Mouse (Mus musculus) natural killer cell, adult 2 months (primary cell): Measurements from ENCODE around the gene Slc39a9.

Source experiments
- DNase-seq, 2 experiments: peaks; one replicate each; pipeline ENCODE4 v3.0.0; 2022; ENCODE audit warnings: low spot score in 2 of 2

The Slc39a9 gene

GRCm38 (mm10) chr12:80643693-80644505, at the start of gene Slc39a9, which contains the start of gene Erh:
Gene Slc39a9 (plus strand): TSS chr12:80643883.
Gene Erh (minus strand): TSS chr12:80644341.
- peak; percentile 93 to 94 for DNase-seq

DNA sequence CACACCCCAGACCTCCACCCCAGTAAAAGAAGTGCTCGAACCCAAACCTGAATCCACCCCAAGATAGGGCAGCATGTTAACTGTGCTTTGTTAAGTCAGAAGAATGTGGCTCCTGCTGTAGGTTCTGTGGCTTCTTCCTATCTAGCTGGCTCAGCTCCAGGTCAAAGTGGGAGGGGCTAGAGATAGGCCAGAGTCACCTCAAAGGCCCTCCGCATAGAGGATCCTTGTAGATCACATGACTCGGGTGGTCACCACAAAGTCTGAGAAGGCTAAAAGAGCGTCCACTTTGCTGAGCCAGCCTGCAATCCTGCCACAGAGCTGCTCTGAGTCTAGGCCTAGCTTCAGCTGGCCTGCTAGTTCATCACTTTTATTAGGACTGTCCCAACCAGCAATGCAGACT, 49.5 kb upstream of the Slc39a9 start:
- no peak for DNase-seq

- DNase-seq = no peak
Measured at GRCm38 (mm10) chr12:80594781-80595180, 48.9 kb upstream of the Slc39a9 start.

GRCm38 (mm10) chr12:80595566-80595965, 48.1 kb upstream of the Slc39a9 start:
- DNase-seq = no peak

- no peak for DNase-seq
Measured at GRCm38 (mm10) chr12:80595968-80596367, 47.7 kb upstream of the Slc39a9 start.

- no peak for DNase-seq
Measured at GRCm38 (mm10) chr12:80598236-80598635, 45.4 kb upstream of the Slc39a9 start.

DNA sequence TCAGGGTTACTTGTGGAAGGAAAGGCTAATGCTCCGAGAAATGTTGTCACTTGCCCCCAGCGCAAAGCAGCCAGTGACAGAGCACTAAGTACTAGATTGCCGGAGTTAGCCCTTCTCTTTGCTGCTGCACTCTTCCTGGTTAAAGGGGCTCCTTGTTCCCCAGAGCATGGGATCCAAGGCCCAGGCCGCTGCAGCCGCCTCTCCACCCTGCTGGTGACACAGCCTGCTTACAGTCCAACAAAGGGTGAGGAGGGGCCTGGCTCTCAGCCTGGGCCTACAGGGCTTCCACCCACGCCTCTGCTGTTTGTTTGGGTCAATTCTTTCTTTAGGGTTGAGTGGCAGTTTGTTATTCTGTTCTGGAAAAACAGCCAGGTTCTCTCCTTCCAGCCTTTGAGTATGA, 44.9 kb upstream of the Slc39a9 start:
- DNase-seq = no peak

- no peak for DNase-seq
Measured at GRCm38 (mm10) chr12:80601597-80602269, 42.0 kb upstream of the Slc39a9 start.

DNA sequence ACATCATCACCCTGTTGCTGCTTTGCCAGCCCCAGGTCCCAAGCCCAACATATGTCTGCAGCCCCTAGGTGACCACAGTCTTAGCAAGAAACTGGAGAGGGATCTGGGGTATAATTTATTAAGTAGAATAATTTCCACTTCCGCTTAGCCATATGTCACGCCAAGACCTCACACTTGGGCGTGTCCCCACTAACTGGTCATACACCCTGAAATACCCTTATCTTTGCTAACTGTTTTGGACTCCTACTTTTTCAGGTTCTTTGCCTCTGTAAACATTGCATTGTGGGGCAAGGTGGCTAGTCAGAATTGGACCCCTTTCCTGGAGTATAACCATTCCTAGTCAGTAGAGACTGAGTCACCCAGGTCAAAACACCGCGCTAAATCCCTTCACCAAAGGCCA, 41.3 kb upstream of the Slc39a9 start:
- DNase-seq = no peak

GRCm38 (mm10) chr12:80603566-80603965, 40.1 kb upstream of the Slc39a9 start:
- DNase-seq = no peak

DNA sequence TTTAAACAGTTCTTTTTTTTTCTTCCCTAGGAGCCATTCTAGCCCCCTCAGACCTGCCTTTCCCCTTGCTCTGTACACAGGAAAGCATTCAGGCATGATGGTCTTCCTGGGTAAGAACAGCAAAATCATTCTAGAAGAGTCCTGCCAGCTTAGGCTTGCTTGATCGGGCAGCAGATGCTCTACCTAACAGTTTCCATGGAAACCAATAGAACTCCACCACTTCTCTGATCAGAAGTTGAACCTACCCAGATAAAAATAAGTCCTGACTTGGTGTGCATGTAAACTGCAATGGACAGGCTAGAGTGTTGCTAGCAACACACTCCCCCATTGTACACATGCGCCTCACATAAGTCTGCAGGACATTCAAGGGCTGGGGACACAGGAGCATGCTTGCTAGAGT, 39.5 kb upstream of the Slc39a9 start:
- DNase-seq = no peak

GRCm38 (mm10) chr12:80608576-80608975, 35.1 kb upstream of the Slc39a9 start:
- no peak for DNase-seq

DNA sequence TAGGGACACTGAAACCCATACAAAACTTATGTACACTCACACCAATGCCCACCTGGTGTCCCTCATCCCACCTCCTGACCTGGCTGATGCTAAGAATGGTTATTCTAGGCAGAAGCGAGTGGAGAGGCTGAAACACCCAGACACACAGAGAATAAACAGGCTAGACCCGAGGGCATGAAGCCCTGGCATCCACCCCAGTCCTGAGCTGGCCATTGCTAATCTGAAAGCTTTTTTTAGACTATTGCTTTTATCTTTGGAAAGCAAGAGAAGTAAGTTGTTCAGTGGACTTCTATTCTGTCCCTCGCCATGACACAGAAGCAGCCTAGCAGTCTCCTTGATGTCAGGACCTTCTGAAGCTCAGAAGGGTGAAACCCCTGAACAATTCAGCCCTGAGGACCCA, 33.8 kb upstream of the Slc39a9 start:
- DNase-seq = no peak

GRCm38 (mm10) chr12:80612113-80612791, 31.4 kb upstream of the Slc39a9 start:
- no peak for DNase-seq

- no peak for DNase-seq
Measured at GRCm38 (mm10) chr12:80615371-80616257, 28.1 kb upstream of the Slc39a9 start.

DNA sequence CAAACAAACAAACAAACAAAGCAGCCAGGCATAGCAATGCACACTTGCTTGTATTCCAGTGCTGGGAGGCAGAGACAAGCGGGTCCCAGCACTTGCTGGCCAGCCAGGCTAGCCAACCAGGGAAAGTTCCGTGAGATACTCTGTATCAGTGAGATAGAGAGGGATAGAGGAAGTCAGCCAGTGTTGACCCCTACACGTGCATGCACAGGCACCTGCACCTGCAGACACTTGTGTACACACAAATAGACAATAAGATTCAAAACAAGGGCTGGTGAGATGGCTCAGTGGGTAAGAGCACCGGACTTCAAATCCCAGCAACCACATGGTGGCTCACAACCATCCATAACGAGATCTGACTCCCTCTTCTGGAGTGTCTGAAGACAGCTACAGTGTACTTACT, 23.2 kb upstream of the Slc39a9 start:
- no peak for DNase-seq

GRCm38 (mm10) chr12:80631790-80632189, 11.9 kb upstream of the Slc39a9 start:
- DNase-seq = no peak

DNA sequence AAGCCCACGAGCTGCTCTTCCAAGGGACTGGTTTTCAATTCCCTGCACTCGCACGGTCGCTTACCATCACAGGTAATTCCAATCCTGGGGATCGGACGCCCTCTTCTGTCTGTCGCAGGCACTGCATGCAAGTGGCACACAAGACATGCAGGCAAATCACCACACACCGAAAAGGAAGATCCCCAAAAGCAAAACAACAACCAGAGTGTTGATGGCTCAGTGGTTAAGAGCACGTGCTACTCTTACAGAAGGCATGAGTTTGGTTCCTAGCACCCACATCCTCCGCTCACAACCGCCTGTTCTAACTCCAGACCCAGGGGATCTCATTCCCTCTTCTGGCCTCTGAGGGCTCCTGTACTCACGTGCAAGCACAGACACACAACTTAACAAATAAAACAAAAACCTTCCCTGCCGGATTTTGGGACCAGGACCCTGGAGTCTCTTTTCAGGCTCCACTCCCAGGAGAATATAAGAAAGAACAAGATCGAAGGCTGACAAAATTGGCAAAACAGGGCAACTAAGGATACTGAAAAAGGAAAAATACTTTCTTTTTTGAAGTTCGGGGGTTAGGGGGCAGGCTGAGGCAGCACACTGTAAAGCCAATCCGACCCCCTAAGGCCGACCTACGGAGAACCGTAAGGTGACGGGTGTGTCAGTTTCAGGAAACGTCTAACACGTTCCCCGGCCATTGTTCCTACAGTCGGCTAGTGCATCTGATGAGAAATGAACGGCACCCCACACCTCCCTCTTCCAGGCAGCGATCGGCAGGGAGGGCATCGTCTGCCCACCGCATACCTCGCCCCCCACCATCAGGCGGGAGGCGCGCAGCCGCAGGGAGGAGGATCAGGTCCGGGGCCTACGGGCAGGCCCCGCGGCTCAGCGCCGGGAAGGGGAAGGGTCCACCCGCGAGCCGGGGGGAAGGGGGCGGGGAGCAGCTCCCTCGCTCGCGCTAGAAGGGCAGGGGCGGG, 674 bp upstream of the Slc39a9 start:
- DNase-seq = peak; percentile 65 to 74

GRCm38 (mm10) chr12:80644506-80644868, 804 bp downstream of the Slc39a9 start:
- no peak for DNase-seq

DNA sequence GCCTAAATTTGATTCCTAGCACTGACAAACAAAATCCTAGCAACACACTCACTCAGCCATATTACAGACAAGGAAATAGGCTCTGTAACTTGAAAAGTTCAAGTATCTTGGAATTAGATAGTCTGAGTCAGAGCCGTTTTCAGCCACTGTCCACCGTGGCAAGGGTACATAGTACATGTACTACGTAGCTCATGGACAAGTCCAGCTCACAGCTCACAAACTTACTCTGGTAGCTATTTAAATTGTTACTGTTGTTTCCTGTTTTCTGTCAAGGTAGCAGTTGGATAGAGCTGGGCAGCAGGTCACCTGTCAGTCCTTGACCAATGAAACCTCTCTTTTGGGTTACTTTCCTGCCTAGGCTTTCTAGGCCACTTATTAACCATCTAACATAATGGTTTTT, 2.7 kb downstream of the Slc39a9 start:
- no peak for DNase-seq
